Mouse (Mus musculus): Measurements from ENCODE around the gene Ctc1. TPM values are rescaled to one million over a fixed set of nuclear protein-coding genes. Genes with fewer than 3 reads are reported as not detected.

Ctc1 gene
- 10 to 100 TPM; 27.8 to 30.5 TPM for total RNA-seq (2023)

DNA sequence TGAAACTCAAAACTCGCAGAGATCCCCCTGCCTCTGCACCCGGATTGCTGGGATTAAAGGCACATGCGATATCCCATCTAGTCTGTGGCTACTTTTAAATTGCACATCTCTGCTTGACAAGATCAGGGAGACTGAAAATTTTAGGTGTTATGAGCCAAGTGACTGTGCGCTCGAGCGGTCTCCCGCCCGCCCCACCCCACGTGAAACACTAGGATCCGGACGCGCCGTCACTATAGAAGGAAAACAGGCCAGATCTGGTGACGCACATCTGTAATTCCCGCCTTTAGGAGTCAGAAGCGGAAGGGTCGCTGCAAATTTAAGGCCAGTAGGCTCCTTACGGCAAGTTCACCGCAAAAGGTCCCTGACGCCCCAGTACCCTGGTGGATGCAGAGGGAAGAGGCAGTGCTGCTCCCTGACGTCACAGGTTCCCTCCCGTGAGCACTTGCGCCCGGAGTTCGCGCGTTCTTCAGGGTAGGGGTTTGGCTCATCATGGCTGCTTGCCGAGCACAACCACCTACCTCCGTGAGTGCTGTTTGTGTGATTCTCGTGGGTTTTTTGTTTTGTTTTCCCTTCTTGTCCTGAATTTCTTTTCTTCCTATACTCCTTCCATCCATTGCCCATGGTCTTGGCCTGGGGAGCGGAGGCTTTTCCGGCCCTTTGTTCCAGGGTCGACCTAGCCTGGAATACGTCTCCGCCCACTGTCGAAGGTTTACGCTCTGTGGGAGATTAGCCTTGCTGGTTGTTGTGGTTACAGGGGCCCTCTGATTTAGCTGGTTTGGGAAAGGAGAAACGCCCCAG is at the start of gene Ctc1:
Gene Ctc1, plus strand, starts transcription at position 268 of the 798 bp plus-strand sequence.

DNA sequence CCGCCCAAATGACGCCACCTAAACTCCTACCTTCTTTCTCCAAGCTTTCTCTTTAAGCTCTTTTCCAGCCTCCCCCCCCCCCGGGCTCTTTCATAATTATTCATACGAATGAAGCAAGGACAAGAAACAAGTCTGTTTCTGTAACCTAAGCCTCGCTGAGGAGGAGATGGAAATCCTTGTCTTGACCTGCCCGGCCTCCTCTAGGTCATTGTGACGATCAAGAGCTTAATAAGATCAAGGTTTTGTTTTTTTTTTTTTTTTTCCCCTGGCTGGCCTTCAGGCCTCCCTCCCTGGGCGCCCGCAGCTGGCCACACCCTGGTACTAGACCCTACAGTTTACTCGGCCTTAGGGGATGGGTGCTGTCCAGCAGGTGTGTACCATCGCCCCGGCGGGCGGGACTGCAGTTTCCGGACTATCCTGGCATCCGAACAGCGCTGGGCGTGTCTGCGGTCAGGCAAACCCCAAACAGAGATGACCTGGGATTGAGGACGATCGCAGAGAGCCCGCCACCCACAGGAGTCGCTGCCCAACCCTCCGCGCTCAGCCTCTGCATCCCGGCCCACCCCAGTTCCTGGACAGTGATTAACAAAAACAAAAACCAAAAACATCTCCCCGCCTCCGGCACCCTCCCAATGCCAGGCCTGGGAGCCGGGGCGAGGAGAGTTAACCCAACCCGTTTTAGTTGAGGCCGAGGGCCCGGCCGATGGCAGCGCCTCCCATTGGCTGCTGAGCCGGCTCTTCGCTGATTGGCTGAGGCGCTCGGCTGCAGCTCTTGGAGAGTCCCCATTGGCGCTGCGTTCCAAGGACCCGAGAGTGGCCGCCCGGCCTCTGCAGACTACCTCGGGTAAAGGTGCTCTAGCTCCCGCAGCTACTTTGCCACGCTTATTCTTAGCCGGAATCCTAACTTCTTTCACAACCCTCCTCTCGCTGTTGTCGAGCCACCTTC is 48.1 kb upstream of the Ctc1 start, which contains the start of gene Slc25a35:
Gene Slc25a35, plus strand, starts transcription at position 795 of the 946 bp plus-strand sequence.

DNA sequence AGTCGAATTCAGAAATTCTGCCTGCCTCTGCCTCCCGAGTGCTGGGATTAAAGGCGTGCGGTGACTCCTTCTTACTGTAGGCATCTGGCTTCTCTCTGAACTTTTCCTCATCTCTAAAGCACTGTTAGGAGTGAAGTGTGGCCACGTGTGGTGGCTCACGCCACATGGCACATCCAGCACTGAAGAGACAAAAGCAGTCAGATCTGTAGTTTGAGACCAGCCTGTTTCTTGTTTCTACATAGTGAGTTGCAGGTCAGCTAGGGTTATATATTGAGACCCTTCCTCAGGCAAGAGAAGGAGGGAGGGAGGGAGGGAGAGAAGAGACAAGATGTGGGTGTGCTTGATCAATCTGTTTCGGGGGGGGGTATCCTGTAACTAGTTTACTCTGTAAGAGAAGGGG is 40.6 kb upstream of the Ctc1 start, which contains the start of gene Rangrf:
Gene Rangrf, minus strand, starts transcription at position 101 of the 400 bp plus-strand sequence.

DNA sequence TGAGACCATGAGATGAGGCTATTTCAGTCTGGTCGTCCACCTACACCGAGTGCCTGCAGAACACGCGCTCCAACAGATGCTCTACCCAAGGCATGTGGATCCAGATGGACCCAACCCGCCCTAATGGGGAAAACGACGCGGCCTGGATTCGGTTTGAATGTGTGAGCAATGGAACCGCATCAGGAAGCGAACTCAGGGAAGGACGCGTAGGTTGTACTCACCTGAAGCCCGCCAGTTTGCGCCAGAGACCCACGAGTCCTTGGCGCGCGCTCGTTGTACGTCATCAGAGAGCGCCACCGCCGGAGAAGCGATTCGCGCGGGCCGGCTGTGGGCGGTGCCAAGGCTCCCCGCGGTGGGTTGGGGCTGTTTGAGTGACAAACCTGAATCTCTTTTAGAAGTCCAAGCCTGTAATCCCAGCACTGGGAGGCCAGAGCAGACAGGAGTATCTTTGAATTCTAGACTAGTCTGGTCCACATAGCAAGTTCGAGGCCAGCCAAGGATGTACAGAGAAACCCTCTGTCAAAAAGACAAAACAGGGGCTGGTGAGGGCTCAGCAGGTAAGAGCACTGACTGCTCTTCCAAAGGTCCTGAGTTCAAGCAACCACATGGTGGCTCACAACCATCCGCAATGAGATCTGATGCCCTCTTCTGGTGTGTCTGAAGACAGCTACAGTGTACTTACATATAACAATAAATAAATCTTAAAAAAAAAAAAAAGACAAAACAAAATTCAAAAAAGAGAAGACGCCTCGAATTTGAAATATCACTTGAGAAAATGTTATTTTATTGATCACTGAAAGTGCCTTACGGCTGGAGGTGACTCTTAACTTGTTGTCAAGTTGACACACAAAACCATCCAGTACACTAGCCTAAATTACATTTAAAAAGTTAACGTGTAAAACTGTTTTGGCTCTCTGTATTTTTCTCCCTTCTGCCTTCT is 7.3 kb upstream of the Ctc1 start, which contains the start of gene Pfas:
Gene Pfas, minus strand, starts transcription at position 279 of the 940 bp plus-strand sequence.

DNA sequence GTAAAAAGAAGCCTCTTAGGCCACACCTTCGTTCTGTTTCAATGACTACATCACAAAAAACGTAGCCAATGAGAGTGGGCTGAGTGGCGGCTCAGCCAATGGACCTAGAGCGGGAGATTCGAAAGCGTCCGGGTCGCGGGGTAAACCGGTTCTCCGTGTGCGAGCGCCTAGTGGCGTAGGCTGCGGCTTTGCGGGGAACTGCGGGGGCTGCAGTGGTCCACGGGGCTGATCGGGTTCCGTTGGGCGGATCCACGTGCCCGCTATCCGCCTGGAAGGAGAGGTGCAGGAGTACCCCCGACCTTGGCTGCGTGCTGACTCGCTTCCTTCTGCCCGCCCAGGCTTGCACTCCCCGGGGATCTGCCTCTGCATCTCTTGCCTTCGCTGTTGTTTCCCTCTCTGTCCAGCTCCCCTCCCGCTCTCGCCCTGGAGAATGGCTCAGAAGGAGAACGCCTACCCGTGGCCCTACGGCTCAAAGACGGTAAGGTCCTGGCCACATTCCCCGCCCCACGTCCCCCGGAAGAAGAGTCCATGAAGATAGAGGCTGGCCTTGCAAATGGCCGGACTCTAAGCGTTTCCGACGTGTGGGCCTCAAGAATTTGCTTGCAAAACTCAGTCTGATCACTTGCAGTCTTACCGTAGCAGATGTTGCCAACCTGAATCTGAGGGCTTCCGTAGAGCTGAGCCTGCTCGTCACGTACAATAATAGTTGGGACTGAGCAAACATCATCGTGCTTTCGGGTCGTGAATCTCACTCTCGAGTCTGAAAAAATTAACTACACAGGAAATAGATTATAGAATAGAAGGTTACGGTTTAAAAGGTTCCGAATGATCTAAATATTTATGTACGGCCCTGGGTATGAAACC is 30.1 kb downstream of the Ctc1 start, which contains the start of gene Aurkb:
Gene Aurkb, plus strand, starts transcription at position 117 of the 864 bp plus-strand sequence.

DNA sequence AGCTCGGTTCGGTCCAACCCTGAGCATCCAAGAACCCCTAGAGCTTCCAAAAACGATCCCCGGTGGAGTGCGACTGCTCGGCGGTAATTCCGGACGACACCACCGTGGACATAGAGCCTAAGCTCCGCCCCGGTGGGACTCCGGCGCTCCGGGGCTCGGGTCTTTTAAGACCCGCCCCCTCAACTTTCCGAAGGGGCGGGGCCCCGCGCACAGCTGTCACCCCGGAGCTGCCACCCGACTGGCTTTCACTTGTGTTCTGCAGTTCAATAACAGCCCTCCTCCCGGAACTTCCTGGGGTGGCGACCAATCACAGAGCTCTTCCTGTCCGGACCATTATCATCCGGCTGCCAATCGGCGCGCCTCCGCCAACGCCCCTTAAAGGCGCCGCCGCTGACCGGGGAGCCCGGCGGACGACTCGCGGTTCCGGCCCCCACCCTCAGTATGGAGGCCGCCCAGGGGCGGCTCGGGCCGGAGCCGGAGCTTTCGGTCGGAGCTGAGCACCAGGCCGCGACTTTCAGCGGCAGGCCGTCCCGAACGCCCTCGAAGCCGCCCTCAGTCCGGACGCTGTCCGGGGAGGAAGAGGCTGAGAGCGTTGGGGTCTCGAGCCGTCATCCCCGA is 43.8 kb downstream of the Ctc1 start, which contains the start of gene Borcs6:
Gene Borcs6, plus strand, starts transcription at position 361 of the 618 bp plus-strand sequence.

DNA sequence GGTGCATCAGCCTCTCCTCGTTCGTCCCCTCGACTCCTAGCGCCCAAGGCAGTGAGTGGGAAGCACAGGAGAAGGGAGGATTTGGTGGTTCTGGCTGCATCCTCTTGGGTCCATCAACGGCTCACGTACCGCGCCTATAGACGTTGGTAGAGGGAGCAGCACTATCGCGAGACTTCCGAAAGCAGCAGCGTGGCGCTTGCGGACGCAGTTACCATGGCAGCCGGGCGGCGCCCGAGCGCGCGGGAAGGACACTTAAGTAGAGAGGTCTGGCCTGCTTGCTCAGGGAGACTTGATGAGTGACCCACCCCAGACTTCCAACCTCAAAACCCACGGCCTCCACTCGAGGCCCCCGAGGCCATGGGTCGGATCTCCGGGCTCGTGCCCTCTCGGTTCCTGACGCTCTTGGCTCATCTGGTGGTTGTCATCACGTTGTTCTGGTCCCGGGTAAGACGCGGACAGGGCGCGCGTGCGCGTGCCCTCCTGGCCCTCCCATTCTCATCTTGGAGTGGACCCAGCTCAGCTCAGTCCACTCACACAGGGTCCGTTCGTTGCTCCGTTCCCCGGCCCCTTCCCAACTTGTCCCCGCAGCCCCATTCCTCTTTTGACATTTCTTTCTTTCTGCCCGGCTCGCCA is 55.0 kb downstream of the Ctc1 start, which contains the start of gene Tmem107:
Gene Tmem107, plus strand, starts transcription at position 217 of the 633 bp plus-strand sequence.

Other genes starting within 250 kb of the Ctc1 start
- 100 to 1,000 TPM; 151 to 155 TPM for gene Ndel1, start 144.1 kb upstream of the Ctc1 start, total RNA-seq (2023)
- not detected for gene Rnf222, start 127.4 kb upstream of the Ctc1 start, total RNA-seq (2023)
- gene Rpl26, start 114.3 kb upstream of the Ctc1 start, total RNA-seq (2023): 1,000 to 10,000 TPM; 1,720 to 1,823 TPM
- not detected for gene Odf4, start 88.8 kb upstream of the Ctc1 start, total RNA-seq (2023)
- not detected for gene Arhgef15, start 58.4 kb upstream of the Ctc1 start, total RNA-seq (2023)
- 1 to 10 TPM; 2.6 to 3.1 TPM for gene Slc25a35, start 47.8 kb upstream of the Ctc1 start, total RNA-seq (2023)
- gene Rangrf, start 40.7 kb upstream of the Ctc1 start, total RNA-seq (2023): 1 to 10 TPM; 2.0 to 5.2 TPM
- 1 to 10 TPM; 7.9 to 8.6 TPM for gene Pfas, start 7.5 kb upstream of the Ctc1 start, total RNA-seq (2023)
- 10 to 100 TPM; 12.5 to 13.0 TPM for gene Aurkb, start 29.7 kb downstream of the Ctc1 start, total RNA-seq (2023)
- 10 to 100 TPM; 43.4 to 46.4 TPM for gene Borcs6, start 43.8 kb downstream of the Ctc1 start, total RNA-seq (2023)
- 1 to 10 TPM; 3.9 to 6.5 TPM for gene Tmem107, start 54.9 kb downstream of the Ctc1 start, total RNA-seq (2023)
- 100 to 1,000 TPM; 151 to 170 TPM for gene Vamp2, start 72.6 kb downstream of the Ctc1 start, total RNA-seq (2023)
- gene Per1, start 79.3 kb downstream of the Ctc1 start, total RNA-seq (2023): 100 to 1,000 TPM; 499 to 544 TPM
- gene Hes7, start 104.5 kb downstream of the Ctc1 start, total RNA-seq (2023): under 1 TPM in 1 of 2 experiments, not detected in 1; 0.45 TPM
- under 1 TPM; 0.31 to 0.55 TPM for gene 9130213A22Rik, start 106.7 kb downstream of the Ctc1 start, total RNA-seq (2023)
- gene Aloxe3, start 110.0 kb downstream of the Ctc1 start, total RNA-seq (2023): under 1 TPM; 0.50 to 0.85 TPM
- not detected for gene Alox12b, start 141.1 kb downstream of the Ctc1 start, total RNA-seq (2023)
- gene Alox8, start 181.9 kb downstream of the Ctc1 start, total RNA-seq (2023): 1 to 10 TPM in 1 of 2 experiments, under 1 TPM in 1; 0.94 to 2.2 TPM
- not detected for gene Gucy2e, start 221.1 kb downstream of the Ctc1 start, total RNA-seq (2023)

Data from monocyte, adult 59 days (primary cell).